Mouse (Mus musculus) lung, postnatal 0 days (tissue): Measurements from ENCODE around the gene Tepp.

Source experiments
- CTCF ChIP-seq: IDR thresholded peaks from 2 replicates; pipeline ENCODE4 v1.5.1; 2016; ENCODE audit warnings: antibody characterized with exemption, mild to moderate bottlenecking
- EP300 ChIP-seq: IDR thresholded peaks from 2 replicates; pipeline ENCODE4 v1.6.1; 2016; ENCODE audit warnings: antibody characterized with exemption, mild to moderate bottlenecking, control low read depth

DNA sequence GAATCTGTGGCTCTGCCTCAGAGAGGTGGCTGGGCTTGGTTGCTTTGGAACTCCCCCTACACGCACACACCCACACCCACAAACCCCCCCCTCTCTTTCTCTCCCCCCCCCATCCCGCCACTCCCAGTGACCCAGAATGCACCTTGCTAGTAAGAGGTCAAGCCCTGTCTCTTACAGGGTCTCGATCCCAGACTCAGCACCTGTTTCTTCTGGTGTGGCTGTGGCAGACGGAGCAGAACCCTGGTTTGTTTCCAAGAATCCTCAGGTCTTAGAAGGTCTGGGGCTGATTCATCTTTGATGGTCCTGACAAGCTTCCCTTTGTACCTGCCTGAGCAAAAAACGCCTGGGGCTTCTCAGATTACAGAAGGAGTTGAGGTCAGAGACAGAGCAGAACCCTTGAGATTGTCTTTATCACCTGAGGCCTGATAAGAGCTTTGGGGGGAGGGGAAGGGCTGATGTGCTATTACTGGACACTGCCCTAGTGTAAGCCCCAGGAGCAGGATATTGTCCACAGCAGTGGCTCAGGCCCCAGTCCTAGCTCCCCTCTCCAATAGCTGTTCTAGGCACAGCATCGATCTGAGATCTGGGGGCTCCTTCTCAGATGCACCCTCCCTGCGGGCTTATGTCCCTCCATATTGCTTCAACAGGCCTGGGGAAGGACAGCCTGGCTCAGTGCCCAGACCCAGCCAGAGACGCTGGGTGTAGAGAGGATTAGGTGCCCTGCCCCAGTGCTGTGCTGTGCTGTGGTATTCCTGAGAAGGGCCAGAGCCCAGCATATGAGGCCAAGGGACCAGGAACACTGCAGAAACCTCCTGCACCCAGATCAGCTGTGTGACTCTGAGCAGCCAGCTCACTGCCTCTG lies 48.4 kb downstream of the Tepp start:
- no peak for TF ChIP-seq CTCF
- TF ChIP-seq EP300 = no peak
